Mouse (Mus musculus) forebrain, embryonic 10.5 days (tissue): ENCODE results near the gene Ppm1h. TPM values are rescaled to one million over a fixed set of nuclear protein-coding genes. Genes with fewer than 3 reads are reported as not detected.

Experiments used
- DNase-seq: peaks from one replicate; pipeline ENCODE4 v3.0.0-alpha.2; 2017; ENCODE audit warnings: low spot score; ENCODE audit errors: extremely low spot score
- H3K27ac ChIP-seq: fragments of 300-500 bp; sonication (generic); 2 replicates; pipeline ENCODE4 v1.5.1; 2016; ENCODE audit warnings: mild to moderate bottlenecking
- H3K27me3 ChIP-seq: fragments of 300-500 bp; sonication (generic); 2 replicates; pipeline ENCODE4 v1.6.1; 2016; ENCODE audit warnings: mild to moderate bottlenecking; ENCODE audit not compliant: poor library complexity, severe bottlenecking
- H3K36me3 ChIP-seq: fragments of 300-500 bp; sonication (generic); replicated peaks from 2 replicates; pipeline ENCODE4 v1.6.1; 2016; ENCODE audit warnings: mild to moderate bottlenecking, moderate library complexity
- H3K4me1 ChIP-seq: fragments of 300-500 bp; sonication (generic); 2 replicates; pipeline ENCODE4 v1.6.1; 2016
- H3K4me3 ChIP-seq: fragments of 300-500 bp; sonication (generic); 2 replicates; pipeline ENCODE4 v1.5.1; 2016; ENCODE audit warnings: mild to moderate bottlenecking, moderate library complexity
- H3K9me3 ChIP-seq: fragments of 300-500 bp; sonication (generic); 2 replicates; pipeline ENCODE4 v1.6.1; 2016; ENCODE audit warnings: mild to moderate bottlenecking, moderate library complexity
- WGBS: fragments of 180-500 bp; shearing (Covaris S2); methylation state at CpG from one replicate; pipeline ENCODE4 v1.1.7; 2016; 5-methylcytosine and 5-hydroxymethylcytosine counted together
- polyA plus RNA-seq: library from polyadenylated mRNA; unstranded; fragments of >200 nt; fragmentation: Nextera tagmentation; extraction: Ambion mirVana; gene quantifications from 2 replicates; pipeline ENCODE4 v1.2.1, GENCODE M21; 2016

The Ppm1h gene
- polyA plus RNA-seq, 1 experiment from 2014 or later: 2.7 TPM

- Histone ChIP-seq H3K4me1 (peaks cover 43% of the 10 kb centered on the region), H3K27ac (peak overlapping the region; percentile 82)
- WGBS: 3% methylated on average over 21 of the region's 21 CpGs
Observed at GRCm38 (mm10) chr10:122792021-122792966, 113.7 kb downstream of the Ppm1h start.

GRCm38 (mm10) chr10:122793193-122793592 is 114.6 kb downstream of the Ppm1h start:
- H3K36me3 ChIP-seq: no peaks in the 10 kb centered on the region
- H3K4me3 ChIP-seq: no peak overlapping the region
- H3K4me1 ChIP-seq: peaks cover 43% of the 10 kb centered on the region
- DNase-seq: peak; percentile 30
- no peaks in the 10 kb centered on the region for H3K9me3 ChIP-seq
- no peak overlapping the region; the same call in 1 of the 2 replicates for H3K27ac ChIP-seq
- H3K27me3 ChIP-seq: peaks cover 25% of the 10 kb centered on the region
- WGBS: 27% methylated on average over 11 of the region's 11 CpGs

More at GRCm38 (mm10) chr10:122792021-122792966, 113.7 kb downstream of the Ppm1h start:
- peaks cover 25% of the 10 kb centered on the region for H3K27me3 ChIP-seq
- H3K36me3 ChIP-seq: no peaks in the 10 kb centered on the region
- peak overlapping the region; percentile 42 for H3K4me3 ChIP-seq
- peak; percentile 62 for DNase-seq
- H3K9me3 ChIP-seq: no peaks in the 10 kb centered on the region

- H3K27me3 ChIP-seq: peaks cover 20% of the 10 kb centered on the region
- 36% methylated on average over 20 of the region's 20 CpGs for WGBS
- H3K27ac ChIP-seq: 0 out of 2 replicates have a peak overlapping the region, but pooled peaks have one; percentile 44
- H3K9me3 ChIP-seq: no peaks in the 10 kb centered on the region
- peaks cover 38% of the 10 kb centered on the region for H3K4me1 ChIP-seq
- DNase-seq: peak; percentile 84
- peak overlapping the region; percentile 0; the same call in 1 of the 2 replicates for H3K4me3 ChIP-seq
- H3K36me3 ChIP-seq: no peaks in the 10 kb centered on the region
Observed at GRCm38 (mm10) chr10:122794187-122794850, 115.8 kb downstream of the Ppm1h start.

- H3K27ac ChIP-seq: no peak overlapping the region
- 91% methylated on average over 6 of the region's 6 CpGs for WGBS
- no peaks in the 10 kb centered on the region for H3K9me3 ChIP-seq
- H3K36me3 ChIP-seq: no peaks in the 10 kb centered on the region
- peaks cover 25% of the 10 kb centered on the region for H3K4me1 ChIP-seq
- no peak for DNase-seq
- peaks cover 7% of the 10 kb centered on the region; the same call in 1 of the 2 replicates for H3K27me3 ChIP-seq
- H3K4me3 ChIP-seq: no peak overlapping the region
Observed at GRCm38 (mm10) chr10:122797955-122798354, 119.4 kb downstream of the Ppm1h start.

- H3K27ac ChIP-seq: no peak overlapping the region
- 89% methylated on average over 19 of the region's 19 CpGs for WGBS
- H3K9me3 ChIP-seq: peaks cover 3% of the 10 kb centered on the region; the same call in 1 of the 2 replicates
- H3K4me1 ChIP-seq: peaks cover 17% of the 10 kb centered on the region
- peaks cover 7% of the 10 kb centered on the region; the same call in 1 of the 2 replicates for H3K27me3 ChIP-seq
- H3K36me3 ChIP-seq: no peaks in the 10 kb centered on the region
- H3K4me3 ChIP-seq: no peak overlapping the region
- DNase-seq: no peak
Observed at GRCm38 (mm10) chr10:122800003-122800731, 121.6 kb downstream of the Ppm1h start.

- Histone ChIP-seq H3K36me3 (no peaks in the 10 kb centered on the region), H3K27ac (no peak overlapping the region), H3K27me3 (peaks cover 7% of the 10 kb centered on the region; the same call in 1 of the 2 replicates), H3K4me1 (peaks cover 17% of the 10 kb centered on the region), H3K9me3 (peaks cover 3% of the 10 kb centered on the region; the same call in 1 of the 2 replicates), H3K4me3 (no peak overlapping the region)
- 88% methylated on average over 4 of the region's 4 CpGs for WGBS
- DNase-seq: no peak
Observed at GRCm38 (mm10) chr10:122800732-122801110, 122.2 kb downstream of the Ppm1h start.

DNA sequence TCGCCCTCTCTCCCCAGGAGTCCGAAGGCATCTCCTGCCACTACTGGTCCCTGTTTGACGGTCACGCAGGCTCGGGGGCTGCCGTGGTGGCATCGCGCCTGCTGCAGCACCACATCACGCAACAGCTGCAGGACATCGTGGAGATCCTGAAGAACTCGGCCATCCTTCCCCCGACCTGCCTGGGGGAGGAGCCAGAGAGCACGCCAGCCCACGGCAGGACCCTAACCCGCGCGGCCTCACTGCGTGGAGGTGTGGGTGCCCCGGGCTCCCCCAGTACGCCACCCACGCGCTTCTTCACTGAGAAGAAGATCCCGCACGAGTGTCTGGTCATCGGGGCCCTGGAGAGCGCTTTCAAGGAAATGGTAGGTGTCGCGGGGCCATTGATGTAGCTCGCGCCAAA is 123.7 kb downstream of the Ppm1h start:
- Histone ChIP-seq H3K36me3 (no peaks in the 10 kb centered on the region), H3K27me3 (peaks cover 7% of the 10 kb centered on the region; the same call in 1 of the 2 replicates), H3K27ac (peak overlapping the region; percentile 69; the same call in 1 of the 2 replicates), H3K4me3 (peak overlapping the region; percentile 43), H3K4me1 (peaks cover 22% of the 10 kb centered on the region), H3K9me3 (peaks cover 3% of the 10 kb centered on the region; the same call in 1 of the 2 replicates)
- no peak for DNase-seq
- WGBS: 38% methylated on average over 30 of the region's 30 CpGs

GRCm38 (mm10) chr10:122802901-122803300 is 124.3 kb downstream of the Ppm1h start:
- H3K9me3 ChIP-seq: peaks cover 3% of the 10 kb centered on the region; the same call in 1 of the 2 replicates
- DNase-seq: no peak
- no peaks in the 10 kb centered on the region for H3K36me3 ChIP-seq
- H3K4me3 ChIP-seq: no peak overlapping the region
- WGBS: 47% methylated on average over 7 of the region's 7 CpGs
- H3K27me3 ChIP-seq: peaks cover 7% of the 10 kb centered on the region; the same call in 1 of the 2 replicates
- peaks cover 27% of the 10 kb centered on the region for H3K4me1 ChIP-seq
- H3K27ac ChIP-seq: no peak overlapping the region

DNA sequence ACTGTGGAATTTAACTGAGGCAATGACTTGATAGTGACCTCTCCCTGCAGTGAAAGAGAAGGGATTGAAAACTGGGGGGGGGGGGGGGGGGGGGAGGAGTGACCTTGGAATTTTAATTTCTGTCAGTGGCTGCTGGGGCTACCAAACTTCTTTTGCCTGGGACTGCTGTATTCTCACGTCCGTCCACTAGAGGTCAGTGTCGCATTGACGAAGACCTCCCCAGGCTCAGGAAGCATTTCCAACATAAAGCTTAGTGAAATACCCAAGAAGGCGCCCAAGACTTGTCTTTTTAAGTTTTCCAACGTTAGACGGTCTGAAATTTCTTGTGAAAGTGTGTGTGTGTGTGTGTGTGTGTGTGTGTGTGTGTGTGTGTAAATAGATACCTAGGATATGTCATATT is 125.3 kb downstream of the Ppm1h start:
- WGBS: 18% methylated on average over 7 of the region's 7 CpGs
- peaks cover 27% of the 10 kb centered on the region for H3K4me1 ChIP-seq
- peak; percentile 78 for DNase-seq
- no peak overlapping the region for H3K4me3 ChIP-seq
- no peak overlapping the region for H3K27ac ChIP-seq
- H3K27me3 ChIP-seq: peaks cover 7% of the 10 kb centered on the region; the same call in 1 of the 2 replicates
- H3K9me3 ChIP-seq: peaks cover 3% of the 10 kb centered on the region; the same call in 1 of the 2 replicates
- no peaks in the 10 kb centered on the region for H3K36me3 ChIP-seq

- Histone ChIP-seq H3K27ac (no peak overlapping the region; the same call in 1 of the 2 replicates), H3K36me3 (no peaks in the 10 kb centered on the region), H3K4me1 (peaks cover 31% of the 10 kb centered on the region), H3K27me3 (peaks cover 7% of the 10 kb centered on the region; the same call in 1 of the 2 replicates), H3K4me3 (no peak overlapping the region), H3K9me3 (peaks cover 3% of the 10 kb centered on the region; the same call in 1 of the 2 replicates)
- DNase-seq: no peak
- WGBS: 77% methylated on average over 2 of the region's 2 CpGs
Observed at GRCm38 (mm10) chr10:122805866-122806265, 127.3 kb downstream of the Ppm1h start.

DNA sequence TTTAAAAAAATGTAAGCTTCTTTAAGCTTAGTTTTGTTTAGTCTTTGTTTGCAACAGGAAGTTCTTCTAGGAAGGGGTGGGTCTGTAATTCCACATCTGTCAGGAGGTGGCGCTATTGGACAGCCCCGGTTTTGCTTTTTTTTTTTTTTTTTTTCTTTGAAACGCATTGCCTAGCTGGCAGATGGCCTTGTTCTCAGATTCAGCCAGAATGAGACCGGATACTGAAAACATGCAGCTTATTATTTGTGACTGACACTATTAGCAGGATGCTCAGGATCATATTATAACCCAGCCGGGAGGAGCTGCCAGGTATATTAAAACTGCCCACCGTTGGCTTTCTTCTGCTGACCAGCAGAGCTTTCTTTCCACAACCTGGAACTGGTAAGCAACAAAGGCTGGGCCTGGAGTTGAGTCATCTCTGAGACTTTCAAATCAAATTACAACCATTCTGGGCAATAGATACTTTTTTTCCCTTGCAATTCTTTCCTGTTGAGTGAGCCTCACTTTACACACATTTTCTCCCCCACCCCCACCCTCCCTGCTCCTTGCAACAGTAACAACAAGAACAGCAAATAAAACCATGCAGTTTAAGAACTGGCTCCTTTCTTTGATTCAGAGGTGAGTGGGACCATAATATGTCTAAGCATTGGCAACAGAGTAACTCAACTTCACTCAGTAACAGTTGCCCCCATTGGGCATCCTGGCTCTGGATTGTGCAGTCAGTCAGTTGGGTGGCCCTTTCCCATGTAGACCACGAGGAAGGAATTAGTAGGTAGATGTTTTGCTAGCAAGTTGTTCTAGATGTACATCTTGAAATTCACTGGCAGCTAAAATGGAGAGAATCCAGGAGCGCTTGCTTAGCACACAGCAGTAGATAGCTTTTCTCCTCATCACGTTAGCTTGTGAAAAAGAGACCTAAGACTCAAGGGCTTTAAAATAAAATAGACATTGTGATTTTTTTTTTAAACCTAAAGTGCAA is 128.9 kb downstream of the Ppm1h start:
- Histone ChIP-seq H3K4me3 (no peak overlapping the region), H3K27me3 (no peaks in the 10 kb centered on the region), H3K9me3 (peaks cover 3% of the 10 kb centered on the region; the same call in 1 of the 2 replicates), H3K36me3 (no peaks in the 10 kb centered on the region), H3K4me1 (peaks cover 24% of the 10 kb centered on the region), H3K27ac (peak overlapping the region; percentile 79)
- 46% methylated on average over 9 of the region's 9 CpGs for WGBS
- DNase-seq: peak; percentile 53
